ENCODE assay signal across 13 mouse cellular contexts in genomic region chr3:36455566-36455965, GRCm38 (mm10). TPM values are rescaled to one million over a fixed set of nuclear protein-coding genes. Genes with fewer than 3 reads are reported as not detected.
DNase-seq lines count a peak whose midpoint lies in the region; ATAC-seq and TF ChIP-seq lines count a peak whose summit lies in the region.
"Had no signal": no experiment of that assay in that cellular context is flagged by ENCODE, and none has a peak within 500 bp of the region (broad histone marks: within the 10 kb centered on the region; RNA-seq: fewer than 3 reads in every experiment).

No protein-coding gene starts in this region.

- H3K27ac ChIP-seq in left cerebral cortex, adult 2 months, result no peak overlapping the region; the same call in 1 of the 2 replicates
- no peak overlapping the region; the same call in 1 of the 2 replicates for H3K27ac ChIP-seq in gastrocnemius, adult 2 months
- H3K27ac ChIP-seq in hindbrain, embryonic 13.5 days, result no peak overlapping the region
- H3K27ac ChIP-seq: midbrain, embryonic 12.5 days had no signal

- ATAC-seq in hindbrain, embryonic 13.5 days (ENCODE audit: low FRiP score), result no peak
- ATAC-seq: intestine, embryonic 16.5 days; liver, postnatal 0 days had no signal

- H3K9me3 ChIP-seq in hindbrain, embryonic 13.5 days, result no peaks in the 10 kb centered on the region
- H3K9me3 ChIP-seq: midbrain, embryonic 12.5 days had no signal

- H3K4me3 ChIP-seq in left cerebral cortex, adult 2 months, result no peak overlapping the region
- H3K4me3 ChIP-seq in gastrocnemius, adult 2 months, result no peak overlapping the region
- H3K4me3 ChIP-seq in hindbrain, embryonic 13.5 days, result no peak overlapping the region
- H3K4me3 ChIP-seq: midbrain, embryonic 12.5 days had no signal

- TF ChIP-seq CTCF in left cerebral cortex, adult 2 months (IDR thresholded peaks at IDR 0.05), result no peak
- TF ChIP-seq CTCF in gastrocnemius, adult 2 months (IDR thresholded peaks at IDR 0.05), result no peak

- H3K4me2 ChIP-seq in hindbrain, embryonic 13.5 days, result no peak overlapping the region
- H3K4me2 ChIP-seq: midbrain, embryonic 12.5 days had no signal

- H3K36me3 ChIP-seq in hindbrain, embryonic 13.5 days, result no peaks in the 10 kb centered on the region
- H3K36me3 ChIP-seq: midbrain, embryonic 12.5 days had no signal

- no peak overlapping the region for H3K9ac ChIP-seq in hindbrain, embryonic 13.5 days
- H3K9ac ChIP-seq: liver, postnatal 0 days; midbrain, embryonic 12.5 days had no signal

- H3K4me1 ChIP-seq in hindbrain, embryonic 13.5 days (replicated peaks), result no peaks in the 10 kb centered on the region
- H3K4me1 ChIP-seq: midbrain, embryonic 12.5 days had no signal

- no peaks in the 10 kb centered on the region for H3K27me3 ChIP-seq in hindbrain, embryonic 13.5 days
- H3K27me3 ChIP-seq: midbrain, embryonic 12.5 days had no signal

- DNase-seq in left cerebral cortex, adult 2 months (ENCODE audit: extremely low spot score in 1 of 2, low spot score in 2 of 2), result peak; percentile 22 to 46
- DNase-seq in left cerebral cortex, postnatal 4 days, result no peak
- DNase-seq in cerebellum, adult 9-10 months, result peak; percentile 38
- peak; percentile 67 for DNase-seq in gastrocnemius, adult 2 months
- peak; percentile 63 for DNase-seq in telencephalon, adult 2 months (ENCODE audit: low read depth, low spot score)
- no peak for DNase-seq in kidney, adult 9 months
- DNase-seq: kidney, postnatal 14 days; liver, postnatal 0 days; lung, postnatal 4 days had no signal

- intact Hi-C loops in left cerebral cortex, adult 2 months (cut with DNase I), result loop anchor here (5.0 kb wide), 1 partner anchor 37 kb away; no protein-coding TSS in a partner anchor
- intact Hi-C loops in left cerebral cortex, postnatal 4 days (cut with DNase I), result no loop called here
- intact Hi-C loops in gastrocnemius, adult 2 months (cut with DNase I), result no loop called here

- WGBS in hindbrain, embryonic 13.5 days, result 80% methylated on average over 3 of the region's 3 CpGs

RNA-seq across cellular contexts. Expression of gene Anxa5, which starts 20.1 kb away (rescaled TPM):
- total RNA-seq in left cerebral cortex, adult 2 months (2021), result 10 to 100 TPM; 69.0 to 71.9 TPM
- total RNA-seq in left cerebral cortex, postnatal 4 days (2021), result 10 to 100 TPM; 32.3 to 33.1 TPM
- total RNA-seq in gastrocnemius, adult 2 months (2021), result 10 to 100 TPM; 35.1 to 55.7 TPM
- 85.5 and 88.8 TPM in 2 replicates for polyA plus RNA-seq in hindbrain, embryonic 13.5 days (2015; fragmentation: Nextera tagmentation; extraction: Ambion mirVana)

RNA-seq across cellular contexts. Expression of gene 1810062G17Rik, which starts 20.2 kb away (rescaled TPM):
- not detected for total RNA-seq in left cerebral cortex, adult 2 months (2021)
- total RNA-seq in left cerebral cortex, postnatal 4 days (2021), result not detected
- total RNA-seq in gastrocnemius, adult 2 months (2021), result not detected
- 0.30 TPM in 1 of 2 replicates, not detected in the other for polyA plus RNA-seq in hindbrain, embryonic 13.5 days (2015; fragmentation: Nextera tagmentation; extraction: Ambion mirVana)
- total RNA-seq: hematopoietic stem cell, adult 5-6 weeks had no signal
- polyA plus RNA-seq: midbrain, embryonic 12.5 days had no signal

Comparison
In these comparisons a context has a peak if more than half of its experiments do, and no peak if none do; other contexts are left out.
1. DNase-seq: peak in left cerebral cortex, adult 2 months (2 of 2), cerebellum, adult 9-10 months (single experiment), gastrocnemius, adult 2 months (single experiment) and telencephalon, adult 2 months (single experiment); none in left cerebral cortex, postnatal 4 days (single experiment) and kidney, adult 9 months (single experiment).